Mouse (Mus musculus) gastrocnemius, postnatal 4 days (tissue): ENCODE data around the gene Parp11. TPM values are rescaled to one million over a fixed set of nuclear protein-coding genes. Genes with fewer than 3 reads are reported as not detected.
"Not testable (repeated sequence)": the region's sequence is repeated elsewhere in the genome, so short reads cannot be mapped to it uniquely, and the experiment has no call there.

Experiments used
- DNase-seq, 2 experiments: peaks; one replicate each; pipeline ENCODE4 v3.0.0; 2021 to 2022; ENCODE audit warnings: low spot score in 2 of 2, mixed read lengths in 2 of 2
- total RNA-seq, 2 experiments: library from RNA; stranded (reverse); gene quantifications; 2 replicates each; pipeline ENCODE4 v1.2.3; 2021

Gene Parp11
- total RNA-seq, 2 experiments from 2014 or later, result 13.6 to 14.6 TPM

DNA sequence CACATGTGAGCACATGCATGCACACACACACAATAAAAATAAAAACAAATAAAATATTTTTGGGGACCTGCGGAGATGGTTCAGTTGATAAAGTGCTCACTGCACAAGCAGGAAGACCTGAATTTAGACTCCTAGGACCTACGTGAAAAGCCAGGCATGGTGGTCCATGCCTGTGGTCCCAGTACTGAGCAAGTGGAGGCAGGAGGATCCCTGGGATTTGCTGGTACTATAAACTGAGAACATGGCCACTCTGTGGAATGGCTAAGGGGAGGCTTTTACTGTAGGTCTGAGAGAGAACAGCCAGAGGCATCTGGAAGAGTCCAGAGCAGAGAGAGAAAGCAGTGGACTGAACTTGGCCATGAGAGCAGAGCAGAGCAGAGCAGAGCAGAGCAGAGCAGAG, 48.6 kb downstream of the Parp11 start:
- DNase-seq, result no peak

DNA sequence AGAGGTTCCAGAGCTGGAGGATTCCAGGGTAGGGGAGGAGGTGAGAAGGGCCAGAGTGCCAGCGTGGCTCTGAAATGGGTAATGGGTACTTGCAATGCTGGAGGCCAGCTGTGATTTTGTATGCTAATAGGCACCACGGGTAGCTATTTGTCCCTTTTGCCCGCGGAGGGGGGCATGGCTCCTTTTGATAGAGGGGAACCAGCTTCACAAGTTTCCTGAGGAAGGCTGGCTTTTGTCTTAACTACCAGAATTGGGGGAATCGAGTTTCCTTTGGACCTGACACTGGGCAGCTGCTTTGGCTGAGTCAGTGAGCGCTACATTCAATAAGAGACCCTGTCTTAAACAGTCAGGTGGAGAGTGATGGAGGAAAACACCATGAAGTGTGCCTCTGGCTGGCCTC, 49.2 kb downstream of the Parp11 start:
- DNase-seq, result no peak

DNA sequence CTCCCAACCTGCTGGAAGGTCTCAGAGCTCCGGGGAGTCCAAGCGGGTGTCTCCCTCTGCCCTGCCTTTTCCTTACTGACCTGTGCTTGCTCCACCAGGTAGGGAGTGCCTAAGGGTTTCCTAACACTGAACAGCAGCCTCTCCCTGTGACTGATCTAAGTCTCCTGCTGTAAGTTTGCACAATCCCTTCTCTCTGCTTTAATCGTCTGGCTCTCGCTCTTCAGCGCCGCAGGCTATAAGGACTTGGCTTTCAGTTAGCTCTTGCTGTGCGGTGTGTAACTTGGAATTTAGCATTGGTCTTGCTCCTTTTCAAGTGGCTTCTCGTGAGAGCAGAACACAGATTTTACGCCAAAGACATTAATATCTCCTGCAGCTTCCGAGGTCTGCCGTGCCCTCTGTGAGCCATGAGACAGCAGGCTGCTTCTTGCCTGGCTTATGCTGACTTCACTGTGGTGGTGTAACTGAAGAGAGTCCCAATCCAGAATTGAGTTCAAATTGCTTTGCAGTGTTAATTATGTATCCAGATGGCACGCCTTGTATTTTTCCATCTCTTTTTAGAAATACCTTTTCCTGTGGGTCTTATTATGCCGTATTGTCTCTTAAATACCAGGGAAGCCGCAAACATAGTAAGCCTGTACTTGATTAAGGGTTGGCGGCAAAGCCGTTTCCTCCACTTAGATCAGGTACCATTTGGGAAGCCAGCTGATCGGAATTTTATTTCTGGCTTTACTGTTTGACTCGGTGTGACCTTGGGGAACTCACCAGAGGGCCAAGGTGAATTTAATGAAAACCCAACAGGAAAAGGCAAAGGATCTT, 50.4 kb downstream of the Parp11 start:
- no peak for DNase-seq

DNA sequence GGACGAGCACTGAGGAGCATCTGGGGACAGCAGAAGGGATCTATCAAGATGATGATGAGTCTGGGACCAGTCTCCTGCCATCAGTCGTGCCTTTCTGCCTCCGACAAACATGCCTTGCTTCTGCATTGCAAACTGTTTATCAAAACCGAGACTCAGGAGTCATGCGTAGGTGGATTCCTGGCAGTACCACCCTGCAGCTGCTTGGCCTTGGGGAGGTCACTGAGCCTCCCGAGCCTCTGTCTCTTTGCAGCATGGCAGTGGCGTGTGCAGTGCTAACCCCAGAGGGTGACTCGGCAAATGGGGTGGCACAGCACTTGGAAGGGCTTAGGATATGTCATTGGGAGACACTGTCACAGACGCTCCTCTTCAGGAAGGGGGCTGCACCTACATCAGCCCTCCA, 53.5 kb downstream of the Parp11 start:
- DNase-seq, result no peak

DNA sequence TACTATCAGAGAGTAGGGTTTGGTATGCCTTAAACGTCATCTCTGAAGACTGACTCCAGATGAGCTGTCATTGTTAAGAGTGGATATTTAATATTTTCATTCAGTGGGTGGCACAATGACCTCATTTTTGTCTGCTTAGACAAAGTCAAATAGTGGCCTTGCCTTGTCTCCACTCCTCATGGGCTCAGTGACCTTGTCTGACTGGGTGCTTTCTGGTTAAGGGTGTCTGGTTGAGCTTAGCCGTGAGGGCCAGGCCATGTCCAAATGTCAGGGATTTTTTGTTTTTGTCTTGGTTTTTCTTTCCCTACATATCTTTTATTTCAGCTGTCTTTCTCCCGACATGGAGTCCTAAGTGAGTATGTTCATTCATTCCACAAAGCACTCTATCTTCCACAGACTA, 54.2 kb downstream of the Parp11 start:
- no peak for DNase-seq

DNA sequence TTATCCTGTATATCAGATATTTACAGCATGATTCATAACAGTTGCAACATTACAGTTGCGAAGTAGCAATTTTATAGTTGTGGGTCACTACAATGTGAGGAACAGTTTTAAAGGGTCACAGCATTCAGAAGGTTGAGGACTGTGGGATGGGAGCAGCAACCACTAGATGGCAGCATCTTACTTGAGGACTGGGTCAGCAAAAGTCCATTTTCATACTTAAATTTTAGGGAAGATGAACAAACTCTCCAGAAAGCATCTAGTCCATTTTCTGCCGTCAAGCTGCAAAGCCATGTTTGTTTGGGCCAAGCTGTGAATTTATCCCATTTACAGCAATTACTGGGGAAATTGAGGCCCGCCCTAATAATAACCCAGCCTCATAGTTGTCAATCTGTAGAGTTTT, 55.9 kb downstream of the Parp11 start:
- peak in 1 of 2 experiments; percentile 49 for DNase-seq

DNA sequence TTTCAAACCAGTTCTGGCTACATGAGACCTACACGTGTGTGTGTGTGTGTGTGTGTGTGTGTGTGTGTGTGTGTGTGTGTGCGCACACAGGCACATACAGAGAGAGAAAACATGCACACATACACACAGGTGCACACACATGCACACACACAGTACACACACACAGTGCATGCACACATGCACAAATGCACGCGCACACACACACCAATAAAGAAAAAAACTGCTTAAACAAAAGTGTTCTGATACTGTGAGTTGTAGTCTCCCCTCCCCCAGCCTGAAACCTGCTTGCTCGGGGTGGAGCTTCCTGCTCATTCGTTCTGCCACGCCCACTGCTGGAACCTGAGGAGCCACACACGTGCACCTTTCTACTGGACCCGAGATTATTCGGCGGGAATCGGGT, 67.1 kb downstream of the Parp11 start:
- not testable (repeated sequence) for DNase-seq

DNA sequence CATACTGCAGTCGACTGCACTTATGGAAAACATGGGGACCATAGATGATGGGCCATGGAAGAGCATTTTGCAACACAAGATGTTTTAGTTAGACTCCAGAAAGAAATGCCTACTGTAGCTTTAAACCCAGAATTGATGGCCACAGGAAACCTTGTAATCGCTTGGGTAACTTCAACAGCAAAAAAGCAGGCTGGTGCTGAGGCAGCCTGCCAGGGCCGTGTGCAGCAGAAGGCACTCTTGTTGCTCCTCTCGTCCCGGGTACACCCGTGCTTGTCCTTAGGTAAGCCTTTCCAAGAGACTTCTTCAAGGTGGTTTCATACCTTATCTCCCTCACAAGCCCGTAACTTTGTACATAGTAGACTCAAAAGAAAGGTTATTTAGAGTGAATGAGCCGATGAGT, 74.5 kb downstream of the Parp11 start:
- no peak for DNase-seq

DNA sequence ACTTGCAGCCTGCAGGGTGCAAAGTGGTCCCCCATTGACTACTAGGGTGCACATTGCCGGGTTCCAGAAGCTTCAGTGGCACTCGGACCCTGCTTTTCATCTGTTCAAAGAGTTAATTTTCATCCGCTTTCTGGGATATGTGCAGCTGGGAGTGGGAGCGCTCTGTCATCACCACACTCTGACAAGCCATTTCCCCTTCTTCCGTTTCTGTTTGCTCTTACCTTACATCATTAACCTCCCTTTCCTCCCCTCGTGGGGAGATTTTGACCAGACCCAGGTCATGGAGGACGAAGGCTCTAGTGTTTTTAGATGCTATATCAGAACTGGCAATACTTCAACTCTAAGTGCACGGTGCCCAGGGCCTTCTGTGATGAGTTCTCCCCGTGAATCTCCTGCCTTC, 75.7 kb downstream of the Parp11 start:
- DNase-seq, result no peak

DNA sequence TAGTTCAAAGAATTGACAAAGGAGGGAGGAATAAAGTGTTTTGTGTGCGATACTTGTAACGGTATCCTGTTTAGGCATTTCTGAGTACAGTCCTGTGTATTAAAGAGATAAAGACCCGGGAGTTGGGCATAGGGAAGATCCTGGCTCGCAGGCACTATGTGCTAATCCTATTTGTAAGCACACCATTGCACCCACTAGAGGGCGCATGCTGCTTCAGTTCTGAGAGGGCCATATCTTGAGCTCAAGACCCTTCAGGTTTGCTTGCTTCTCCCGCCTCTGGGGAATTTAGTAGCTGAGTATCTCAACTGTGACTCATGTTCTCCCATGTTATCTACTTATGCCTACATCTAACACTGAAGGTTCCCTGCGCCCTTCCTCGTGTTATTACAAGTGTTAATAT, 77.8 kb downstream of the Parp11 start:
- peak; percentile 25 to 52 for DNase-seq

DNA sequence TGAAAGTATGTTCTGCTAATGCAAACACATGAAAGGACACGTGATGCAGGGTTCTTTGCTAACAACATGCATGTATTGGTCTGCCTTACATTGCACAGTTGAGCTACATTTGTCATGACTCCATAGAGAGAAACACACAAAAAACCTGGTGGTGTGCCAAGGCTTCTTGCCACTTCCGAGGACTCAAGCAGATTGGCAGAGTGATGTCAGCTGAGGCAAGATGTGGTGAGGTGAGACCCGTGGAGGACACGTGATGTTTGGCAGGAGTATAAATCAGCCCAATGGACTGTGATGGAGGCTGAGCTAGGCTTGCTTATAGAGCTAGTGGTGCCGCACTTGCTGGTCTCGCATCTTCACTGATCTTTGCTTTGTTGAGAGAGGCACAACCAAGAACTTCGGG, 82.0 kb downstream of the Parp11 start:
- no peak for DNase-seq

DNA sequence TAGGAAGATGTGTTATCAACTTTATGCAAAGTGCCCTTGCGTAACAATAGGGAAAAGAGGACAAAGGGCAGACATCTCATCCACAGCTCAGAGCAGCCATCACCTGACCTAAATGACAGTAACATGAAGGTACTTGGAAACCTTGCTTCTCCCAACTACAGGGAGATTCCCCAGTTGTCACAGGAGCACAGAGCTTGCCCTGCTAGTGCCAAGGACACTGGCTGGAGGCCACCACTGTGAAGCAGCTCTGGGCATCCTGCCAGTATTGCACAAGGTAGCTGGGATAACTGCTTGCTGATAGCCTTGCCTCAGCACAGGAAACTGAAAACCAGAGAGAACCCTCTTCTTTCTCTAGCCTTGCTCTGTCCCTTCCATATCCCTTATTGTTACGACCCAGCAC, 82.8 kb downstream of the Parp11 start:
- peak; percentile 22 to 66 for DNase-seq

DNA sequence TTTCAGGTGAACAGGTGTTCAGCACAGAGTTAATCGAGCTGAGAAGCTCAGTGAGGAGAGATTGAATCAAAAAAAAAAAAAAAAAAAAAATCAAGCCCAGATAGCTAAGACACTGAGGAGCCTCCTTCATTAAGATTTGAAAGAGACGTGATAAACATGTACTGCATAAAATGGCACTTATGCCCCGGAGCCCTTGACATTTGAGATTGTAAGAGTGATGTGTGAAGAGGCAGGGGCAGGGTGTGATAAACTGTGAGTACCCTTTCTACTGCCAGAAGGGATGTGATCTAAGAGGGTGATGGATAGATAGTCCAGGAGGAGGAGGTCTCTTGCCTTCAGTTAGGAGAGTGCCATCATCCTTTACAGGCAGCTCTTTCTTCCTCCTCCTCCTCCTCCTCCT, 83.6 kb downstream of the Parp11 start:
- DNase-seq, result no peak

DNA sequence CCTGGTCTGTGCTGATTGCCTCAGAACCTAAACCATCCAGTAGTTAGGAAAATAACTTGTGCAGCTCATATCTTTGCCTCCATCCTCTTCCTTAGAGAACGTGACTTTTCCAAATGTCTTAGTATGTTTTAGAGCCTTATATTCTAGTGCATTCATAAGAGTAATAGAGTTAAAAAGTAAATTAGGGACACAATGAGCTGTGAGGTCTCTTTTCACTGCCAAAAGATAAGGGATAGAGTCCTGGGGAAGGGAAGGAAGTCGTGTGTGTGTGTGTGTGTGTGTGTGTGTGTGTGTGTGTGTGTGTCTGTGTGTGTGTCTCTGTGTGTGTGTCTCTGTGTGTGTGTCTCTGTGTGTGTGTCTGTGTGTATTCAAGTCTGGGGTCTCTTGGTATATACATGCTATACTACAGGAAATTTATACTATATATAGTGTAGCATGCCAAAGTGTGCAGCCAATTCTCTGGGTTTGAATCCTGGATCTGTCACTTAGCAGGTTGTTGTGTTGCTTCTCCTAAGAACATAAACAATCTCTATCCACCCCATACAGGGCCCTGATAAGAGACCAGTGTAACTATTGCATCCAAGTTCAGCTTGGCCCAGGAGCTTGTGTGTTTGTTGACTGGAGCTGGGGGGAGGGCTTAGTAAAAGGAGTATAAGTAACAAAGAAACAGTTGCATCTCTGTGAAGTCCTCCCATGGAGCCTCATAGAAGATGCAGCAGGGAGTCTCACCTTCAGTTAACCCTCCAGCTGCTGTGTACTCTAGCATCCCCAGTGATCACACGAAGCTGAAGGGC, 85.0 kb downstream of the Parp11 start:
- DNase-seq, result no peak

DNA sequence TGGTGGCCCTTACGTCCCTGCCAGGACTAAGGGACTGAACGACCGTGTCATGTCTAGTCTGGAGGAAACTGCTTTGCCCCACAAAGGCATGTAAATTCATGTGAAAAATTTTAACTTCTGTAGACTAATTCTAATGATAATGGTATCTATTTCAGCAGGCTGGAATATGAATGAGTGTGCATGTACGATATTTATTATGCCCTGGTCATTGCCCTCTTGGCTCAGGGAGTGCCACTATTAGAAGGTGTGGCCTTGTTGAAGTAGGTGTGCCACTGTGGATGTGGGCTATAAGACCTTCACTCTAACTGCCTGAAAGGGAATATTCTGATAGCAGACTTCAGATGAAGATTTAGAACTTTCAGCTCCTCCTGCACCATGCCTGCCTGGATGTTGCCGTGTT, 85.7 kb downstream of the Parp11 start:
- no peak for DNase-seq

DNA sequence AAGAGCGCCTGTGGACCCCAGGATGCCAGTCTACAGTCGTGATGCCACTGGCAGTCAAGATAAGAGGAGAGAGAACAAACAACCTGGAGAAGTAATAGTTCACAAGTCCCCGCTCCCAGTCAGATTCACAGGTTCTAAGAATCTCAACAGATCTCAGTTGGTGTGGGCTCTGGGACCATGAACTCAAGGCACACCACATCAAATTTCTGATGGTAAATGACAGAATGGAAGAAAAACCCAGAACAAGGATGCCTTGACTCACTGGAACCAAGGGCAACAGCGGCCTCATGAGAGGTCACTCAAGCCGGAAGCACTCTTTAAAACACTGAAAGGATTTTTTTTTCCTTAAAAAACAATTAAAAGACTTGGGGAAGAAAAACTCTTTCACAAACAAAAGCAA, 87.1 kb downstream of the Parp11 start:
- DNase-seq, result no peak

DNA sequence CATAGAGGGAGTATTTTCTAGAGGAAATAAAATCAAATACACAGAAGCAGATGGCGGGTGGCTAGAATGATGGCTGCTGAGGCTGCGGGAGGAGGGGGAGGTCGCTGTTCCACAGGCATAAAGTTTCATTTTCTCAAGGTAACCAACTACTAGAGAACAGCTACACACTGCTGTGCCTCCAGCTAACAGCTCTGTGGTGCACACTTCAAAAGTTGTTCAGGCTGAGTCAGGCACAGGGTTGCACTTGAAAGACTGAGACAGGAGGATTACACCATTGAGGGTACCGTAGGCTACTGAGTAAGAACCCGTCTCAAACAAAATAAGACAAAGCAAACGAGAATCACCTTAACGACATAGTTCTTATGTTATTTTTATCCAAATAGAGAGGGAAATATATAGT, 90.4 kb downstream of the Parp11 start:
- DNase-seq, result no peak

DNA sequence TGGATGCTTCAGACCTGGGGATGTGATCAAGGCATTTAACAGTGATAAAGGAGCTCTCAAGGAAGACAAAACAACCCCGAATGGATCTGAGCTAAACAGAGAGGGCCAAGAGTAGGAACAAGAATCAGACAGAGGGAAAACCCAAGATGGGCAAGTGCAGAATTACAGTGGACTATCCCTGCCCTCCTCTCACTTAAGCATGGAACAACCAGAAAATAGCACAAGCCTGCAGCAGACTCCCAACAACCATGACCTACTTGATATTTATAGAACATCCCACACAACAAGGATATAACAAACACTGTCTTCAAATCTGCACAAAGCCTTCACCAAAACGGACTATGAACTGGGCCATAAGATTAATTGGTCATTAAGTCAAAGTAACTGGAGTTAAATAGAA, 91.5 kb downstream of the Parp11 start:
- no peak for DNase-seq

DNA sequence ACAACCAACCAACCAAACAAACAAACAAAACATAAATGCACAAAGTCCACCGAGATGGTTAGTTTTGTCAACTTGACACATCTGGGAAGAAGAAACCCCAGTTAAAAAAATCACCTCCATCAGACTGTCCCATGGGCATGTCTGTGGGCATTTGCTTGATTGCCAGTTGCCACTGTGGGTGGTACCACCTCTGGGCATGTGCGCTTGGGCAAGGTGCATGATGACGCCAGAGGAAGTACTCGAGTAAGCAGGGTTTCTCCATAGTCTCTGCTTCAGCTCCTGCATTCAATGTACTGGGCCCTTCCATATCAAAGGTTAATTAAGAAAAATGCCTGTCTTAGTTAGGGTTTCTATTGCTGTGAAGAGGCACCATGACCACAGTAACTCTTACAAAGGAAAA, 92.6 kb downstream of the Parp11 start:
- no peak for DNase-seq

DNA sequence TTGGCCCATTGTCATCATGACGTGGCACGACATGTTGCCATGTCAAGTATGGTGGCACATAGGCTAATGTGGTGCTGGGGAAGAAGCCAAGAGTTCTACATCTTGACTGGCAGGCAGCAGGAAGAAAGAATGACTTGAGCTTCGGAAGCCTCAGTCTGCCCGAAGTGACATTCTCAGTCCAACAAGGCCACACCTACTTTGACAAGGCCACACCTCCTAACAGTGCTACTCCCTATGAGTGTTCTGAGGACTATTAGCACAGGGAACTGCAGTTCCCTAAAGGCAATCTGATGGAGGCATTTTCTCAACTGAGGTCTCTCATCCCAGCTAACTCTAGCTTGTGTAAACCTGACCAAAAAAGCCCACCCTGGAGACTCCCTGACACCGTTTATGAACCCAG, 93.0 kb downstream of the Parp11 start:
- no peak for DNase-seq

DNA sequence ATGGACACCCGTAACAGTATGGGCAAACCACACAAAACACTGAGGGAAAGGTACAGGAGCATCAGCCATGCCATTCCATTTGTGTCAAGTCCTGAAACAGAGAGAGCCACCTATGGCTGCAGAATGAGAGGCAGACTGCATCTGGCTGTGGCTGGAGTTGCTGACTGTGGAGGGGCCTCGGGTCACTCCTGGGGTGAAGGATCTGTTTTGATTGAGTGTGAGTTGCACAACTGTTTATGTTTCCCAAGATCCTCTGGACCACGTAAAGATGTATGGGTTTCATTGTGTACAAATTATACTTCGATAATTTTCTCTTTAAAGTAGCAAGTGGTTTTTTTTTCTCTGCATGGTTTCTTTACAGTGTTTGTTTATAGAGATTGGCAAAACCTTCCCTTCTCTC, 93.9 kb downstream of the Parp11 start:
- no peak for DNase-seq

DNA sequence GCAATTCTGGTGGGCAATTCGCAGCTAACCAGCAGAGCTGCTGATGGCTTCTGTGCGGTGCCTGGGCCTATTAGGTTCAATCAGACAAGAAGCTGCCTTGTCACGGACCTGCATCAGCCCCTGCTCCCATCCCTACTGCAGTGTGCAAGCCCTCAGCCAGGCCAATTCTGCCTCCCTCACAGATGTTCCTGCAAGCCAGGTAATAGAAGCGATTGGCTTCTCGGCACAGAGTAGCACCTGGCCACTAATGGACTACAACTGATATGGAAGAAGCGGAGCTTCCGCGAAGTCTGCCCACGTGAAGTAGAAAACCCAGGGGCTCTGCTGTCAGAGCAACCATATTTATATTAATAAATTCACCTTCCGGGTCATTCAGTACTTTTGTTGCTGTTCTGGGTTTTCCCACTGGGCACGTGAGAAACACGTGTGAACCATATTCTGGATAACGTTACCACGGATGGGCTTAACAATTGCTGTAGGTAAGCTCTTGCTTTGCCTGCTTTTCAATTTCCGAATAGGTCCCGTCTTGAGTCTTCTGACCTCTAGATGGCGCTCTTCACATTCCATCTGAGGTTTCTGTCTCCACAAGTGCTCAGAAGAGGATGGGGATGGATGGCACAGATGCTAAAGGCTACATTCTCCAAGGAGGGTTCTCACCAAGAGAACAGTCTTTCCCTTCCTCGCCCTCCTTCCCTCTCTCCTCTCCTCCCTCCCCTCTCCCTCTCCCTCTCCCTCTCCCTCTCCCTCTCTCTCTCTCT, 95.2 kb downstream of the Parp11 start:
- DNase-seq, result peak in 1 of 2 experiments; percentile 28
